8 mouse cellular contexts compared by ENCODE assay signal in the genomic region with DNA sequence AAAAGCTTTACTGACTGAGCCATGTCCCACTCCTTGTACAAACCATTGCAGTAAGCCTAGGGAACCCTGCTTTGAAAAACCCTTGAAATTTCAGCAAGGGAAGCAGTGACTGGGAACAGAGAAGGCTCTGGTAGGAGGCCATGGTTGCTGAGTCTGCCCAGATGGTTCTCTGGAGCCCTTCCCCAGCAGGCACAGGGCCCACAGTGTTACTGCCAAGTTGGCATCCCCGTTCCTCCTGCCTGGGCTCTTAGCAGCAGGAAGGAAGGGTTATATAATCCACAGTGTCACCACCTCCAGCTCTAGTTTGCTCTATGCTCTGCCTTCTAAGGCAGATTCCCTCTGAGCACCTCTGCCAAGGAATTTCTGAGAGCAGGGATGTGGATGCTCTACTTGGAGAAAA.
DNase-seq lines count a peak whose midpoint lies in the region; ATAC-seq and TF ChIP-seq lines count a peak whose summit lies in the region.

No protein-coding gene starts in this region.

- no peak overlapping the region for H3K9ac ChIP-seq in kidney, embryonic 15.5 days

- no peaks in the 10 kb centered on the region for H3K4me1 ChIP-seq in kidney, adult 2 months (ENCODE audit: control insufficient read depth, insufficient read depth, low read length)
- H3K4me1 ChIP-seq in kidney, embryonic 15.5 days, result no peaks in the 10 kb centered on the region

- no peak overlapping the region for H3K4me3 ChIP-seq in kidney, adult 2 months (ENCODE audit: insufficient read depth, low read depth, low read length)
- no peak overlapping the region for H3K4me3 ChIP-seq in kidney, embryonic 15.5 days (replicated peaks)

- ATAC-seq in kidney, embryonic 15.5 days (replicated peaks; ENCODE audit: low FRiP score), result no peak

- TF ChIP-seq POLR2A in kidney, adult 2 months (IDR thresholded peaks at IDR 0.05; ENCODE audit: low read depth, low read length), result no peak

- DNase-seq in kidney, adult 2 months, result peak; percentile 10
- peak; percentile 97 for DNase-seq in cerebellum, adult 8-10 months
- DNase-seq in heart, postnatal 10 days, result peak; percentile 68 to 77
- peak; percentile 87 for DNase-seq in left cerebral cortex, postnatal 4 days
- DNase-seq in B cell, adult 2 months, result no peak
- no peak for DNase-seq in natural killer cell, adult 2 months (ENCODE audit: low spot score in 2 of 2)
- DNase-seq in thymus, postnatal 10 days (ENCODE audit: low spot score in 2 of 2), result no peak

- H3K27ac ChIP-seq in kidney, adult 2 months (ENCODE audit: insufficient read depth, low read depth, low read length), result no peak overlapping the region
- no peak overlapping the region for H3K27ac ChIP-seq in kidney, embryonic 15.5 days

- H3K9me3 ChIP-seq in kidney, embryonic 15.5 days (replicated peaks), result no peaks in the 10 kb centered on the region

- H3K4me2 ChIP-seq in kidney, embryonic 15.5 days, result no peak overlapping the region

- 53% methylated on average over 1 of the region's 1 CpGs for WGBS in kidney, adult 2 months
- WGBS in kidney, embryonic 15.5 days, result 92% methylated on average over 1 of the region's 1 CpGs

- no peak for TF ChIP-seq CTCF in kidney, adult 2 months (conservative IDR thresholded peaks at IDR 0.05; ENCODE audit: insufficient read depth, insufficient read length, low read depth, low read length)

- no peaks in the 10 kb centered on the region for H3K36me3 ChIP-seq in kidney, adult 2 months (ENCODE audit: control insufficient read depth, insufficient read depth, low read length)
- H3K36me3 ChIP-seq in kidney, embryonic 15.5 days, result no peaks in the 10 kb centered on the region

- no peaks in the 10 kb centered on the region for H3K27me3 ChIP-seq in kidney, adult 2 months (replicated peaks; ENCODE audit: control insufficient read depth, insufficient read depth, low read length)
- no peaks in the 10 kb centered on the region; the same call in 1 of the 2 replicates for H3K27me3 ChIP-seq in kidney, embryonic 15.5 days

- intact Hi-C loops in heart, postnatal 10 days (cut with DNase I), result no loop called here
- intact Hi-C loops in left cerebral cortex, postnatal 4 days (cut with DNase I), result no loop called here

Comparison
In these comparisons a context has a peak if more than half of its experiments do, and no peak if none do; other contexts are left out.
1. DNase-seq: peak in kidney, adult 2 months (single experiment), cerebellum, adult 8-10 months (single experiment), heart, postnatal 10 days (2 of 2) and left cerebral cortex, postnatal 4 days (single experiment); none in B cell, adult 2 months (0 of 2), natural killer cell, adult 2 months (0 of 2) and thymus, postnatal 10 days (0 of 2).